Mouse (Mus musculus): ENCODE measurements at regions not wholly inside any gene's neighbourhood (a gene's known extent, or its start where the extent isn't known, plus 50 kb on each side); places are given as distances from the start of the nearest gene placed in this dataset.

DNA sequence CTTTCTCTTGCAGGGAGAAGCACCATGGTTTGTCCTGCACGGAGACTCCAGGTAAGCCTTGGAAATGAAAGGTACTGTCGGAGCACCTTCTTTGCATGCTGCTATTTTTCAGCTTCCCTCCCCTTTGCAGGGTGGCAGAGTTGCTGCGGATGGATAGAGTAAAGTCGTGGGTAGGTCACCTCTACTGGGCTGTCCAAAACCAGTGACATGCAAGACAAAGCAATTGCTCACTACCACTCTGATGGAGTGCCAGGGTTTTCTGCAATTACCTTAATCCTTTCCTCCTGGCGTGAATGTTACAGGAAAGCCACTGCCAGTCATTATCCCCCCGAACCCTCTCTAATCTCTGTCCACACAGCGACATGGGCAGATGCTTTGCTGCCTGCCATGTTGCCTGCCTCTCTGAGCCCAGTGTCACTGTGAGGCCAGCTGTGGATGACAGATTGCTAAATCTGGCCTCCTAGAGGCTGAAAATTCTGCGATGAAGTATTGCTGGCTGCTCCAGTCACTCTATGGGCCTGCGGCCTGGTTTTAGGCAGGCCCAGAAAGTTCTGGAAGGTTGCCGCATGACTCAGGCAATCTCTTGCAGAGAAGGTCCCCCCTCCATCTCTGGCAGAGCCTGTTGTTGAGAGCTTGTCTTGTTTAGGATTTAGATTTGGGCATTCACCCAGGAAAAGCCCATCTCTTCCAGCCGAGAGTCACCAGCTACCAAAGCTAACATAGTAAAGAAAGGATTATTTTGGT is 54.1 kb upstream of the Sod3 start:
- DNase-seq (ENCODE audit: low spot score in 2 of 2): no peak

DNA sequence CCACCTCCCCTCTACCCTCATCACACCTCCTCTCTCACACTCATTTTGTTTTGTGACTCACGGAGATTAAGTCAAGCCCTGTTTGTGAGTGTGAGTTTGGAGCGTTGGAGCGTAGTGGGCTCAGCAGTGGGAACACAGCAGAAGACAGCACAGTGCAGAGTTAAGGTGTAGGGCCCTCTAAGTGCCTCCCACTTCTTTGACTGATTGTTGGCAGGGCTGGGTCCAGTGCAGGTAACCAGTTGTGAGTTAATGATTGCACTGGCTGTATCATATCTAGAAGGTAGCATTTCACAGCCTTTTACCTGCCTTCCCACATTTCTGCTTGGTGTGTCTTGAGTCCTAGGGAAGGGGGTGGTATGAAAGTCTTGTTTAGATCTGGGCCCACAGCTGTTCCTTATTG is 67.3 kb upstream of the Sod3 start:
- DNase-seq (ENCODE audit: low spot score in 2 of 2): no peak

DNA sequence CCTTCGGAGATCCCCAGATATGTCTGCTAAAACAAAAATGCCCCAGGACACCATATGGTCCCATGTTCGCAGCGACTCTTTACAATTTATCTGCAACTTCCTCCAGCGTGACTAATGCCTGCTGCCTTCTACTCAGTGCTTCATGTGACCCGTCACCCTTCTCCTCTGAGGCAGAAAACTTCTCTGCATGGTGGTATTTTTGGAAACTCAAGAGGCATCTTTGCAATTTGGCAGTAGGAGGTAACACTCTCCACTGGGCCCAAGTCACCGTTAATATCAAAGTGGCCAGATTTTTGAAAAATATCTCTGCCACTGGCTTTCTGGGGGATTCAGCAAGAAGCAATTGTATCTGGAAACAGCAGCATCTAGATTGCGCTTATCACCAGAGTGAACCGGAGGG is 69.1 kb upstream of the Sod3 start:
- no peak for DNase-seq (ENCODE audit: low spot score in 2 of 2)

DNA sequence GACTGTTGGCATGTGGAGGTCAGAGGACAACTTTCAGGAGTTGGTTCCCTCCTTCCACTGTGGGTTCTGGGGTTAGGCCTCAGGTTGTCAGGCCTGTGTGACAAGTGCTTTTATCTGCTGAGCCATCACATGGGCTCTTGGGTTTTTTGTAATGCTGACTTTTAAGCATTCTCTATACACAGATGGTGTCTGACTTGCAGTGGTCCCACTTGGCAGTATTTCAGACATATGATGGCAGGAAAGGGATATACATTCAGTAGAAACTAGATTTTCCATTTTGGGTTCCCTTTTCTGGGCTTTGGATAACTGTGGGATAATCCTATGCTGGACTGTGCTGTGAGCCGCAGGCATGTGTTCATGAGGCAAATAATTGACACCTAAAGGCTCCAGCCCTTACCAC is 75.3 kb upstream of the Sod3 start:
- DNase-seq (ENCODE audit: low spot score in 2 of 2): no peak

DNA sequence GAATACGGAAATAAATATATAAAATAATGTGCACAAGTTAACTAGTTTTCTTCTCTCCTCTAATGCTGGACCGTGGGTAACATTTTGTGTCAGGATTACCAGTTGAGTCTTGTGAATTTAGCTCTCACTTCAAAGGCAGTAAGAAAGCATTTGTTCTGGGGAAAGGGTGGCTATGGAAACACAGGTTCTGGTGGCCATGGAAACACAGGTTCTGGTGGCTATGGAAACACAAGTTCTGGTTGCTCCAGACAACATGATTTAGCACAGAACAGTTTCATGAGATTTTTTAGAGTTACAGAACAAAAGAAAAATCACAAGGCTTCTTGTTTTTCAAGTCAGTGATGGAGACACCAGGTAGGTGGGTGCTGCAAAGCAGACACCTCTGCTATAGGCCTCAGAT is 82.7 kb upstream of the Sod3 start:
- DNase-seq (ENCODE audit: low spot score in 2 of 2): no peak

DNA sequence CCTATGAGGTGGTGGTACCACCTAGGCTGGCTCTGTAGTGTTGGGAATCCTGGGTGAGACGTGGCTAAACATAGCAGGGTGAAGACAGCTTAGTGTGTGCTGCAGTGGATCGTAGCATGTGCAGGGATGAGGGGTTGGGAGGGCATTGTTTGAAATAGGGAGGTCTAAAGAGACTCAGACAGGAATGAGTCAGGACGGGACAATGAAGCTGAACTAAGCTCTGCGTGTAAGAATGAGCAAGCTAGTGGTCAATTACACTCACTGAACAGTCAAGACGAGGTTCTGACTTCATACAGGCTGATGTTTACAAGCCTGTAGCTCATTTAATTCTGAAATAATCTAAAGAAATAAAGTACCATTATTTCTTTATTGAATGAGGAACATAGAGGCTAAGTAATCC is 85.5 kb upstream of the Sod3 start:
- DNase-seq (ENCODE audit: low spot score in 2 of 2): no peak

DNA sequence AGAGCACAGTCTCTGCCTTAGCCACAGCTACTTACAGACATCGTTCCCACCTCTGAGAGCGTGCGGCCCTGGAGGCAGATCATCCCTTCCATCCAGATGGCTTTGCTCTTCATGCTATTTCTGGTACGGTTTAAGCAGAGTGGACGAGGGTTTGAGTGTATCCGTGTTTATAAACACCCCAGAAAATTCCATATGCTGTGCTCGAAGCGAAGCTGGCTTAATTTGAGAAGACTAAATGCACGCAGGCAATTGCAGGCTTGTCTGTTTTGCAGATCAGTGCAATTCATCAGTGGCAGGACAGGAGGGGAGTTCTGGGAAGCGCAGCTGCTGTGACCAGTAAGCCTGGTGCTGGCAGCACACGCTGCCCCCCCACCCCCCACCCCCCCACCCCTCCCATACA is 72.9 kb upstream of the Dhx15 start:
- DNase-seq (ENCODE audit: low spot score in 2 of 2): peak; percentile 8 to 10

DNA sequence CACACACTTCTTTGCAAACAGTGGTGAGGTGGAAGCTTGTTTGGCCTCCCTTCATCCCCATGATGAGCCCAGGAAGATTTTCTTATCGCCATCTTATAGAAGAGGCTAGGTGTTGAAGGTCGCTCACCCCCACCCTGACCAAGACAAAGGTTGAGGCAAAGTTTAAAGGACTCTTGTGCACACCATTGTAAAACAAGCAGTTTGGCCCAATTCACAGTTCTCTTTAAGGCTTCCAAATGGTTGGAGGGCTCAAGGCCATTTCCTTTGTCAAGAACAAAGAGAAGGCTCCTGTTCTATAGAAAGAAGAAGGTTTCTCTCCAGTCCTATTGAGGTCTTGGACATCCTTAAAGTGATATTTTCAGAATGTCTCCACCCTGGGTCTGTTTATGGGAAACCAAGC is 67.8 kb upstream of the Dhx15 start:
- DNase-seq (ENCODE audit: low spot score in 2 of 2): no peak

DNA sequence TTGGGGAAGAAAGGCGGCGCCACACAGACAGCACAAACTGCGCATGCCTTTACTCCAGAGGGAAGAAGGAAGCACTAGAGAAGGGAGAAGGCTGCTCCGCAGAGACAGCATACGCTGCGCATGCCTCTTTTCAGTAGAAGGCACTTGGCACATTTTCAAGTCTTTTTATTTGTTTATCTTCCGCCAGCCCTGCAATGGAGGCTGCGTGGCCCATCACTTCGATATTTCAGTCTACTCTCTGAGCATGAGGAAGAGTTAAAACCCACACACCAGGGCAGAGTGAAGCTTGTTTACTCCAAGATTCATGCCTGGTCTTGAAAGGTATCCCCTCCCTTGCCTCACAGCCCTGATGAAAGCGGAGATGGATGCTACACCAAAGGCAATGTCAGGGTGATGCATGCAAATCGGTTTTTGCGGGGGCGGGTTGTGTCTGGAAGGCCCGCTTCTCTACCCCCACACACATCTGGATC is 64.3 kb upstream of the Dhx15 start:
- no peak for DNase-seq (ENCODE audit: low spot score in 2 of 2)

DNA sequence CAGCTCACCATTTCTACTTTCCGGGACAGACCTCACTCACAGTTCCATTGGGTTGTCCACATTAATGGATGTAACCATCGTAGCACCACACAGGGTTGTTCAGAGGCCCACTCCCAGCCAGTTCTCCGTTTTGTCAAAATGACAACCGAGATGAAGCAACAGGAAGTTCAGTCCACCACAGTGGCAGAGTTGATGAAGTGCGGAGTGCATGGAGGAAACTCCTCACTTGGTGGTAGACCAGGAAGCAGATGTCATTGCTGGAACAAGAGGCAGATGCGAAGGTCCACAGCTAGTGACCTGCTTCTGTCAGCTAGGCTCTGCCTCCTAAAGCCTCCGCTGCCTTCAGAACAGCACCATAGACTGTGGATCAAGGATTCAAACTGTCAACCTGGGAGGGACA is 59.5 kb upstream of the Dhx15 start:
- DNase-seq (ENCODE audit: low spot score in 2 of 2): no peak

DNA sequence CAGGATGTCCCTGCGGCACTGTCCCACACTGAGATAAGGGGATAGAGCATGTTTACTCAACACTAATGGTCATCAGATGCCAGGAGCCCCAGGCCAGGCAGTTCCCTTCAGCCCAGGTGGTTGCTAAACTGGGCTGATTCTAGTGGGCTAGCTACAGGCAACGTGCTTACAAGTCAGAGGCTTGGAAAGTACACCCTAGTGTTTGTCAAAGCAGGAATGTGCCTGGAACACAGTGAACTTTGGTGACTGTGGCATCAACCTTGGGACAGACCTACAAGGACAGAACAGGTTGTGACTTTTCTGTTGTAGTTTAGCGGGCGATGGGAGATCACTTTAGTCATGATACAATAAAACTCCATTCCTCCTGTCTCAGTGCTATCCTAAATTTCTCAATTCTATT is 53.6 kb upstream of the Dhx15 start:
- no peak for DNase-seq (ENCODE audit: low spot score in 2 of 2)

DNA sequence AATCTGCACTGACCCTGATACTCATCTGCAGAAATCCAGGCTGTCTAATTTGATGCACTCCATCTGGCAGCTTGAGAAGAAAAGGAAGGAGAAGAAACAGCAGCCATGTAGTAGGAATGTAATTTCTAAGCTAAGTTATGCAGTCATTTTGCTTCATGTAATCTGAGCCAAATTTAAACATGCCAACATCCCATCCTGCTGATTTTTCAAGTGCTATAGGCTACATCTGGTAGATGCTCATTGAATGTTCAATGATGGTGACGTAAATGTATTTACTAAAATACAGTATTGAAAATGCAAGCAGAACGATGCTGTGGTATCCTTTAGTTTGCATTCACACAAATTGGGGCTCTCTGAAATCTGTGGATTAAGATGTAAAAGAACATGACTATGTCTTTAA is 52.1 kb upstream of the Dhx15 start:
- DNase-seq (ENCODE audit: low spot score in 2 of 2): no peak

DNA sequence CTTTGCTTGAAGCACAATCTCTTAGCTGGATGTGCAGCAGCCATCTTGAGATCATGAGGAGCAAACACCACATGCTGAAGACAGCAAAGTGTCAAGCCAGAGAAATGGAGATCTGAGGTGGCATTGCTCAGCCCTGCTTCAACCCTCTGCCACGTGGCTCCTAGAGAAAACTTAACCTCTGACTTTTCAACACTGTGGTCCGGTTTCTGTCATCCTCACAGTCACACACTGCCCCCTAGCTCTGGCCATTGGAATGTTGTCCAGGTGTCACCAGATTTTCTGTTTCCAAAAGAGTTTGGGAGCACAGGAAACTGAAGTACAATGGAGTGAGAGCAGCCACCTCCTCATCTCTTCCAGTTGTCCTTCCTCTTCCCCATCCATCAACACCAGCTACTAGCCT is 50.2 kb upstream of the Dhx15 start:
- no peak for DNase-seq (ENCODE audit: low spot score in 2 of 2)

All from frontal cortex, postnatal 25 days (tissue).